Comparison of ENCODE assay signal across 8 mouse cellular contexts in the genomic region with DNA sequence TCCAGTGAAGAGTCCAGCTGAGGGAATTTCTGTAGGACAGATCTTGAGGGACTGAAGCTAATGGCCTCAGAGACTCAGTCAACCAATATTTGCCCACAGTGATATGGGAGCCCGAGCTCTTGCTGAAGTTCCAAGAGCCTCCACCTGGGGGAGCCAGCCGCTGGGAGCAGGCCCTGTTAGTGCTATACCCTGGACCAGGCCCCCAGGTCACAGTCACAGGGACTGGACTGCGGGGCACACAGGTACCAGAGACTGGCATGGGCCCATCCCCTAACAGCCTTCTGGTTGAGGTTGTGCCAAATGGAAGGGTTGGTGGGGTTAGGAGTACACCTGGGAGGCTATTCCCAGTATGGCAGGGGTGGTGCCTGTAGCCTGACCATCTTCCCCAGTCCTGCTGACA. TPM values are rescaled to one million over a fixed set of nuclear protein-coding genes. Genes with fewer than 3 reads are reported as not detected.
A peak's percentile ranks its signal among the peaks of the same experiment; 100 is the strongest.
DNase-seq lines count a peak whose midpoint lies in the region; ATAC-seq and TF ChIP-seq lines count a peak whose summit lies in the region.

No protein-coding gene starts in this region.

- H3K9ac ChIP-seq in liver, embryonic 12.5 days = no peak overlapping the region

- DNase-seq in CD4-positive helper T cell, adult 2 months (ENCODE audit: low read depth, low spot score) = peak; percentile 67
- peak; percentile 75 to 77 for DNase-seq in adrenal gland, adult 18-20 months (ENCODE audit: low spot score in 2 of 2)
- peak; percentile 79 for DNase-seq in embryo, embryonic 11 days
- DNase-seq in kidney, adult 9 months = peak; percentile 75
- peak; percentile 85 for DNase-seq in neural tube, embryonic 10.5 days (ENCODE audit: extremely low spot score, low spot score)

- no peaks in the 10 kb centered on the region for H3K9me3 ChIP-seq in liver, embryonic 12.5 days (replicated peaks)

- no peak overlapping the region for H3K4me3 ChIP-seq in liver, embryonic 12.5 days
- H3K4me3 ChIP-seq in testis, adult 2 months (ENCODE audit: control insufficient read depth, low read depth, low read length) = no peak overlapping the region

- peak; percentile 55; the same call in 1 of the 2 replicates for TF ChIP-seq CTCF in testis, adult 2 months (IDR thresholded peaks at IDR 0.05; ENCODE audit: control insufficient read depth, insufficient read depth, insufficient replicate concordance, low read depth, low read length)

- H3K27ac ChIP-seq in liver, embryonic 12.5 days = 0 out of 2 replicates have a peak overlapping the region, but pooled peaks have one; percentile 26
- H3K27ac ChIP-seq in testis, adult 2 months (ENCODE audit: control insufficient read depth, insufficient read depth, low read depth, low read length) = no peak overlapping the region

- H3K27me3 ChIP-seq in liver, embryonic 12.5 days (replicated peaks) = peaks cover 49% of the 10 kb centered on the region
- no peaks in the 10 kb centered on the region for H3K27me3 ChIP-seq in testis, adult 2 months (ENCODE audit: control insufficient read depth, insufficient read depth, low read length)

- no peak for TF ChIP-seq POLR2A in testis, adult 2 months (IDR thresholded peaks at IDR 0.05; ENCODE audit: control insufficient read depth, low read depth, low read length)

- 17% methylated on average over 3 of the region's 3 CpGs for WGBS in liver, embryonic 12.5 days (ENCODE audit: insufficient replicate concordance)

- peak overlapping the region; percentile 88; the same call in 1 of the 2 replicates for H3K4me2 ChIP-seq in liver, embryonic 12.5 days

- ATAC-seq in granulocyte monocyte progenitor cell, adult 5-6 weeks (replicated peaks; ENCODE audit: poor library complexity, severe bottlenecking) = peak; percentile 58
- ATAC-seq in liver, embryonic 12.5 days = peak; percentile 63

- peaks cover 64% of the 10 kb centered on the region for H3K4me1 ChIP-seq in liver, embryonic 12.5 days
- H3K4me1 ChIP-seq in testis, adult 2 months (ENCODE audit: control insufficient read depth, insufficient read depth, low read length) = peaks cover 39% of the 10 kb centered on the region

- peaks cover 47% of the 10 kb centered on the region for H3K36me3 ChIP-seq in liver, embryonic 12.5 days
- H3K36me3 ChIP-seq in testis, adult 2 months (ENCODE audit: control insufficient read depth, insufficient read depth, low read length) = no peaks in the 10 kb centered on the region; the same call in 1 of the 2 replicates

RNA-seq across cellular contexts. Expression of a gene that starts 0.9 kb away (rescaled TPM):
- 1 to 10 TPM in 1 of 2 experiments, under 1 TPM in 1; 0.83 to 1.5 TPM for total RNA-seq in adrenal gland, adult 18-20 months (2021)
- not detected in 2 replicates for total RNA-seq in granulocyte monocyte progenitor cell, adult 5-6 weeks (2014; fragmentation: Nextera tagmentation)
- 0.15 TPM in 1 of 2 replicates, not detected in the other for total RNA-seq in granulocyte monocyte progenitor cell, adult 5-6 weeks (2017)
- 0.07 TPM in 1 of 2 replicates, not detected in the other for polyA plus RNA-seq in liver, embryonic 12.5 days (2016; fragmentation: Nextera tagmentation; extraction: Ambion mirVana)
- 2.5 and 3.2 TPM in 2 replicates for polyA plus RNA-seq in testis, adult 2 months (2012; rRNA removed)

RNA-seq across cellular contexts. Expression of a gene that starts 7.4 kb away (rescaled TPM):
- total RNA-seq in adrenal gland, adult 18-20 months (2021) = 1 to 10 TPM; 4.0 to 7.3 TPM
- not detected in 2 replicates for total RNA-seq in granulocyte monocyte progenitor cell, adult 5-6 weeks (2014; fragmentation: Nextera tagmentation)
- total RNA-seq in granulocyte monocyte progenitor cell, adult 5-6 weeks (2017) = not detected in 2 replicates
- 0.18 and 0.46 TPM in 2 replicates for polyA plus RNA-seq in liver, embryonic 12.5 days (2016; fragmentation: Nextera tagmentation; extraction: Ambion mirVana)
- polyA plus RNA-seq in testis, adult 2 months (2012; rRNA removed) = 1.2 and 1.4 TPM in 2 replicates

RNA-seq across cellular contexts. Expression of a gene that starts 7.5 kb away (rescaled TPM):
- 10 to 100 TPM; 69.0 to 87.2 TPM for total RNA-seq in adrenal gland, adult 18-20 months (2021)
- total RNA-seq in granulocyte monocyte progenitor cell, adult 5-6 weeks (2014; fragmentation: Nextera tagmentation) = 99.1 and 108 TPM in 2 replicates
- total RNA-seq in granulocyte monocyte progenitor cell, adult 5-6 weeks (2017) = 33.0 and 33.7 TPM in 2 replicates
- polyA plus RNA-seq in liver, embryonic 12.5 days (2016; fragmentation: Nextera tagmentation; extraction: Ambion mirVana) = 134 and 137 TPM in 2 replicates
- polyA plus RNA-seq in testis, adult 2 months (2012; rRNA removed) = 41.4 and 45.8 TPM in 2 replicates

RNA-seq across cellular contexts. Expression of a gene that starts 7.9 kb away (rescaled TPM):
- 10 to 100 TPM; 47.8 to 50.5 TPM for total RNA-seq in adrenal gland, adult 18-20 months (2021)
- total RNA-seq in granulocyte monocyte progenitor cell, adult 5-6 weeks (2014; fragmentation: Nextera tagmentation) = 88.0 and 106 TPM in 2 replicates
- total RNA-seq in granulocyte monocyte progenitor cell, adult 5-6 weeks (2017) = 13.8 and 18.3 TPM in 2 replicates
- polyA plus RNA-seq in liver, embryonic 12.5 days (2016; fragmentation: Nextera tagmentation; extraction: Ambion mirVana) = 53.5 and 54.1 TPM in 2 replicates
- polyA plus RNA-seq in testis, adult 2 months (2012; rRNA removed) = 65.7 and 67.4 TPM in 2 replicates

RNA-seq across cellular contexts. Expression of a gene that starts 20.5 kb away (rescaled TPM):
- total RNA-seq in adrenal gland, adult 18-20 months (2021) = 100 to 1,000 TPM; 903 to 981 TPM
- total RNA-seq in granulocyte monocyte progenitor cell, adult 5-6 weeks (2014; fragmentation: Nextera tagmentation) = 1,332 and 1,363 TPM in 2 replicates
- total RNA-seq in granulocyte monocyte progenitor cell, adult 5-6 weeks (2017) = 324 and 374 TPM in 2 replicates
- polyA plus RNA-seq in liver, embryonic 12.5 days (2016; fragmentation: Nextera tagmentation; extraction: Ambion mirVana) = 1,528 and 1,635 TPM in 2 replicates
- 261 and 275 TPM in 2 replicates for polyA plus RNA-seq in testis, adult 2 months (2012; rRNA removed)

Comparison
In these comparisons a context has a peak if more than half of its experiments do, and no peak if none do; other contexts are left out.
1. RNA of a gene that starts 7.4 kb away (total RNA-seq): 4.0 to 7.3 TPM in adrenal gland, adult 18-20 months; not detected in granulocyte monocyte progenitor cell, adult 5-6 weeks; every median in the first group is over 4 times any median in the second.
2. Peak in every context shown above with its lines, with median percentiles within 50 percentile points of each other: DNase-seq.